11 mouse cellular contexts compared by ENCODE assay signal in genomic region chr12:29795107-29795673, GRCm38 (mm10).
DNase-seq lines count a peak whose midpoint lies in the region; ATAC-seq and TF ChIP-seq lines count a peak whose summit lies in the region.
"Had no signal": no experiment of that assay in that cellular context is flagged by ENCODE, and none has a peak within 500 bp of the region (broad histone marks: within the 10 kb centered on the region; RNA-seq: fewer than 3 reads in every experiment).

No protein-coding gene starts in this region.

- no peak overlapping the region for H3K27ac ChIP-seq in forebrain, embryonic 14.5 days (ENCODE audit: low read depth, low read length)
- H3K27ac ChIP-seq in forebrain, embryonic 16.5 days (ENCODE audit: low read length), result no peak overlapping the region
- H3K27ac ChIP-seq in intestine, postnatal 0 days (ENCODE audit: low read depth, low read length), result no peak overlapping the region
- H3K27ac ChIP-seq in intestine, embryonic 16.5 days (ENCODE audit: low read length), result no peak overlapping the region
- H3K27ac ChIP-seq: limb, embryonic 12.5 days had no signal

- H3K9ac ChIP-seq in forebrain, embryonic 14.5 days (ENCODE audit: low read length), result no peak overlapping the region
- H3K9ac ChIP-seq in forebrain, embryonic 16.5 days (replicated peaks; ENCODE audit: low read depth, low read length), result no peak overlapping the region
- H3K9ac ChIP-seq in intestine, postnatal 0 days (ENCODE audit: low read depth, low read length), result no peak overlapping the region
- no peak overlapping the region for H3K9ac ChIP-seq in intestine, embryonic 16.5 days (ENCODE audit: low read depth, low read length)
- H3K9ac ChIP-seq: limb, embryonic 12.5 days had no signal

- peaks cover 8% of the 10 kb centered on the region for H3K4me1 ChIP-seq in forebrain, embryonic 14.5 days (ENCODE audit: control insufficient read depth, insufficient read depth, low read length)
- peaks cover 7% of the 10 kb centered on the region for H3K4me1 ChIP-seq in forebrain, embryonic 16.5 days (replicated peaks; ENCODE audit: control insufficient read depth, insufficient read depth, low read length)
- 0 out of 2 replicates have a peak, but pooled peaks cover 3% of the 10 kb centered on the region for H3K4me1 ChIP-seq in intestine, postnatal 0 days (replicated peaks; ENCODE audit: control insufficient read depth, insufficient read depth, low read length)
- no peaks in the 10 kb centered on the region for H3K4me1 ChIP-seq in intestine, embryonic 16.5 days (ENCODE audit: control insufficient read depth, insufficient read depth, low read length)
- H3K4me1 ChIP-seq: limb, embryonic 12.5 days had no signal

- H3K9me3 ChIP-seq in forebrain, embryonic 14.5 days (replicated peaks; ENCODE audit: control insufficient read depth, low read length), result no peaks in the 10 kb centered on the region
- no peaks in the 10 kb centered on the region for H3K9me3 ChIP-seq in forebrain, embryonic 16.5 days (ENCODE audit: control insufficient read depth, low read length)
- H3K9me3 ChIP-seq in intestine, postnatal 0 days (ENCODE audit: control insufficient read depth), result no peaks in the 10 kb centered on the region
- H3K9me3 ChIP-seq in intestine, embryonic 16.5 days (ENCODE audit: control insufficient read depth, low read length), result no peaks in the 10 kb centered on the region
- H3K9me3 ChIP-seq: limb, embryonic 12.5 days had no signal

- H3K4me3 ChIP-seq in forebrain, embryonic 14.5 days (ENCODE audit: low read depth, low read length), result no peak overlapping the region
- no peak overlapping the region for H3K4me3 ChIP-seq in forebrain, embryonic 16.5 days (replicated peaks; ENCODE audit: low read length)
- H3K4me3 ChIP-seq in intestine, postnatal 0 days (ENCODE audit: low read depth, low read length), result no peak overlapping the region
- no peak overlapping the region for H3K4me3 ChIP-seq in intestine, embryonic 16.5 days (ENCODE audit: low read length)
- H3K4me3 ChIP-seq: limb, embryonic 12.5 days had no signal

- DNase-seq in forebrain, embryonic 14.5 days (ENCODE audit: low spot score), result peak; percentile 62
- DNase-seq in 416B (ENCODE audit: low read depth), result peak; percentile 2
- DNase-seq in embryo, embryonic 10.5 days (ENCODE audit: low spot score), result peak; percentile 24
- DNase-seq in spleen, adult 18-20 months, result no peak
- DNase-seq in yolk sac, embryonic 10.5 days (ENCODE audit: low spot score), result no peak
- DNase-seq: lung, adult 2 months had no signal

- no peaks in the 10 kb centered on the region for H3K36me3 ChIP-seq in forebrain, embryonic 14.5 days (ENCODE audit: control insufficient read depth, insufficient read depth, low read length)
- H3K36me3 ChIP-seq in forebrain, embryonic 16.5 days (ENCODE audit: control insufficient read depth, insufficient read depth), result no peaks in the 10 kb centered on the region
- no peaks in the 10 kb centered on the region for H3K36me3 ChIP-seq in intestine, postnatal 0 days (ENCODE audit: control insufficient read depth, insufficient read depth)
- no peaks in the 10 kb centered on the region for H3K36me3 ChIP-seq in intestine, embryonic 16.5 days (ENCODE audit: control insufficient read depth, insufficient read depth, low read length)
- H3K36me3 ChIP-seq: limb, embryonic 12.5 days had no signal

- ATAC-seq in forebrain, embryonic 14.5 days, result no peak
- ATAC-seq in forebrain, embryonic 16.5 days, result no peak
- ATAC-seq in intestine, postnatal 0 days, result no peak
- ATAC-seq in intestine, embryonic 16.5 days, result no peak
- ATAC-seq: CD4-positive, CD25-positive, alpha-beta regulatory T cell, adult 4 months had no signal

- no peaks in the 10 kb centered on the region for H3K27me3 ChIP-seq in forebrain, embryonic 14.5 days (replicated peaks; ENCODE audit: control insufficient read depth, insufficient read depth, low read length)
- H3K27me3 ChIP-seq in forebrain, embryonic 16.5 days (replicated peaks; ENCODE audit: control insufficient read depth, insufficient read depth, low read length), result no peaks in the 10 kb centered on the region
- no peaks in the 10 kb centered on the region for H3K27me3 ChIP-seq in intestine, postnatal 0 days (replicated peaks; ENCODE audit: control insufficient read depth, insufficient read depth, low read length)
- no peaks in the 10 kb centered on the region for H3K27me3 ChIP-seq in intestine, embryonic 16.5 days (replicated peaks; ENCODE audit: control insufficient read depth, insufficient read depth, low read length)

- WGBS in forebrain, embryonic 14.5 days, result 33% methylated on average over 5 of the region's 5 CpGs
- 36% methylated on average over 5 of the region's 5 CpGs for WGBS in forebrain, embryonic 16.5 days
- 74% methylated on average over 5 of the region's 5 CpGs for WGBS in intestine, postnatal 0 days
- WGBS in intestine, embryonic 16.5 days, result 72% methylated on average over 5 of the region's 5 CpGs

- H3K4me2 ChIP-seq in forebrain, embryonic 14.5 days (ENCODE audit: low read length), result no peak overlapping the region
- H3K4me2 ChIP-seq in forebrain, embryonic 16.5 days (ENCODE audit: low read length), result no peak overlapping the region
- no peak overlapping the region for H3K4me2 ChIP-seq in intestine, postnatal 0 days (replicated peaks; ENCODE audit: low read depth)
- H3K4me2 ChIP-seq in intestine, embryonic 16.5 days (ENCODE audit: low read depth, low read length), result no peak overlapping the region
- H3K4me2 ChIP-seq: limb, embryonic 12.5 days had no signal

- peak; percentile 55 for TF ChIP-seq CTCF in intestine, postnatal 0 days (IDR thresholded peaks at IDR 0.05; ENCODE audit: low read depth)

Comparison
In these comparisons a context has a peak if more than half of its experiments do, and no peak if none do; other contexts are left out.
1. DNase-seq: peak in forebrain, embryonic 14.5 days (single experiment), 416B (single experiment) and embryo, embryonic 10.5 days (single experiment); none in spleen, adult 18-20 months (0 of 2) and yolk sac, embryonic 10.5 days (single experiment).